Mouse (Mus musculus) spleen, adult 18-20 months (tissue): ENCODE results near the gene Hsd17b1.
"Not testable (repeated sequence)": the region's sequence is repeated elsewhere in the genome, so short reads cannot be mapped to it uniquely, and the experiment has no call there.

ENCODE experiments used
- DNase-seq, 2 experiments: peaks; one replicate each; pipeline ENCODE4 v3.0.0; 2022; ENCODE audit warnings: mixed read lengths in 2 of 2

The Hsd17b1 gene

GRCm38 (mm10) chr11:101086756-101087681 is 8.8 kb downstream of the Hsd17b1 start, which contains the start of gene Mlx:
Gene Mlx (plus strand): TSS chr11:101087277.
- DNase-seq: peak; percentile 79 to 80

GRCm38 (mm10) chr11:101087682-101088055 is 9.5 kb downstream of the Hsd17b1 start:
- no peak for DNase-seq

GRCm38 (mm10) chr11:101089931-101090330 is 11.7 kb downstream of the Hsd17b1 start:
- no peak for DNase-seq

GRCm38 (mm10) chr11:101094930-101095313 is 16.7 kb downstream of the Hsd17b1 start:
- no peak for DNase-seq

- DNase-seq: peak; percentile 85 to 93
These were observed 17.3 kb downstream of the Hsd17b1 start, which contains the start of gene Psmc3ip for GRCm38 (mm10) chr11:101095314-101096024. Gene Psmc3ip (minus strand): TSS chr11:101095436.

- no peak for DNase-seq
These were observed 20.0 kb downstream of the Hsd17b1 start for GRCm38 (mm10) chr11:101098231-101098630.

GRCm38 (mm10) chr11:101103011-101103410 is 24.8 kb downstream of the Hsd17b1 start:
- DNase-seq: no peak

GRCm38 (mm10) chr11:101109351-101109750 is 31.1 kb downstream of the Hsd17b1 start:
- DNase-seq: no peak

GRCm38 (mm10) chr11:101110708-101111107 is 32.5 kb downstream of the Hsd17b1 start:
- no peak for DNase-seq

- no peak for DNase-seq
These were observed 33.0 kb downstream of the Hsd17b1 start for GRCm38 (mm10) chr11:101111178-101111577.

- no peak for DNase-seq
These were observed 34.0 kb downstream of the Hsd17b1 start for GRCm38 (mm10) chr11:101112186-101112585.

- DNase-seq: peak in 1 of 2 experiments; percentile 18
These were observed 37.4 kb downstream of the Hsd17b1 start for GRCm38 (mm10) chr11:101115564-101115963.

GRCm38 (mm10) chr11:101118105-101118504 is 39.9 kb downstream of the Hsd17b1 start:
- no peak for DNase-seq

GRCm38 (mm10) chr11:101119131-101119760 is 41.0 kb downstream of the Hsd17b1 start:
- DNase-seq: no peak

GRCm38 (mm10) chr11:101119761-101120544 is 41.7 kb downstream of the Hsd17b1 start, which contains the start of the genes Retreg3 and Tubg1:
Gene Retreg3 (minus strand): TSS chr11:101119893.
Gene Tubg1 (plus strand): TSS chr11:101119938.
- DNase-seq: peak; percentile 99

- peak in 1 of 2 experiments; percentile 19 for DNase-seq
These were observed 42.5 kb downstream of the Hsd17b1 start for GRCm38 (mm10) chr11:101120545-101121188.

- not testable (repeated sequence) for DNase-seq
These were observed 46.3 kb downstream of the Hsd17b1 start for GRCm38 (mm10) chr11:101124494-101124893.

- not testable (repeated sequence) for DNase-seq
These were observed 46.8 kb downstream of the Hsd17b1 start for GRCm38 (mm10) chr11:101125008-101125407.

- no peak for DNase-seq
These were observed 48.9 kb downstream of the Hsd17b1 start for GRCm38 (mm10) chr11:101127075-101127474.

- no peak for DNase-seq
These were observed 50.9 kb downstream of the Hsd17b1 start for GRCm38 (mm10) chr11:101128996-101129577.
